Mouse (Mus musculus): ENCODE data around the gene C530025M09Rik. TPM values are rescaled to one million over a fixed set of nuclear protein-coding genes. Genes with fewer than 3 reads are reported as not detected.

The C530025M09Rik gene
- not detected for total RNA-seq (2021)
- long read RNA-seq, experiment 1, result 0 reads
- long read RNA-seq, experiment 2, result 0 reads

DNA sequence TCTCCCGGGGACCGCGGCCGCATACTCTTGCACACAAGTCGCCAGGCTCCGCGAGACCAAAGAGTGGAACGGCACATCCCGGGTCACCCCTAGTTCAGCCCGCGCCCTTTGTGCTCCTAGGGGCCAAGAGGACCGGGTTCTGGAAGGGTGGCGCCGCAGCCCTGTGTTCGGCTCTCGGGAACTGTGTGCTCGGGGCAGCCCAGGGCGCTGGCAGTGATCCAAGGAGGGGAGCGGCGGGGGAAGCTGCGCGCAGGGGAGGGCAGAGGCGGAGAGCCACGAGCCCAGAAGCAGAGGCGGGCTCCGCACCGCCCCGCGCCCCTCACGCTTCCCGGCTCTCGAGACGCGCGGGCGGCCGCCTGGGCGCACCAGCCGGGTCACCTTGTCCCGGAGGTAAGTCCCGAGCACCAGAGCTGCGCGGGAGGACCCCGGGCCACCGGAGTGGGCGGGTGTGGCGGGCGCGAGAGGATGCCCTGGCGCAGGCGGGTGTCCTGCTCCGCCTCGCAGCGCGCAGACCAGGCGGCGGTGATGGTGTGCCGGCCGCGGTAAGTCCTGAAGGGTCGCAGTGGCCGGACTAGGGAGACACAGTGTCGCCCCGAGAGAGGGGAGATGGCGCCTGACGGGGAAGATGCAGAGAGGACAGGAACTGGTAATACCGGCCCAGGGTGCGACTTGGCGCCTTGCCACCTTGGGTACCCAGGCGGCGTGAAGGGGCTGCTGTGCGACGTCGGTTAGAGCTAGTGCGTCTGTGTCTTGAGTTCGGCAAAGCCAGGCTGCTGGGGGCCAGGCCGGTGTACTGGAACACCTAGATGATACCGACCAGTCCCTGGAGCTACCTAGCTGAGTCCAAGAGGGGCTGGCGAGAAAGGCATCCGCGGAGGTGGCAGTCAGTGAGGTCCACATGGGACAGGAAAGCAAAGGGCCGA lies at the start of gene C530025M09Rik:
Gene C530025M09Rik (minus strand): TSS at position 678 of the 923 bp plus-strand sequence.
- DNase-seq, result peak in 1 of 2 experiments; percentile 3

DNA sequence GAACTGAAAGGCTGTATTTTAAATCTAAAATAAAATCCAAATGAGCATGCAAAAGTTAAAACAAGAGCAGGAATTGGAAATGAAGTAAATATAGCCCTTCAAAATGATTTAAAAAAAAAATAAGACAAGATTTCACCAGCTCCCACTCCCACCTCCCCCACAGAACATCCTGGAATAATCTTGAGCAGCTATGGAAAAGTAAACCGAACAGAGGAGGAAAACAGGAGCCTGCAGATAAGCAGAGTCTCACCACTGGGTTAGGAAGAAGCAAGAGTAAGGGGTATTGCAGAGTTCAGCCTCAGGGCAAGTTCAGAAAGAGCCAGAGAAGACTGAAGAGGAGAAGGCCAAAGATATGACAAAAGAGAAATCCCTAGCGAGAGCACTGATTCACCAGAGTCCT lies 46.9 kb upstream of the C530025M09Rik start:
- no peak for DNase-seq

DNA sequence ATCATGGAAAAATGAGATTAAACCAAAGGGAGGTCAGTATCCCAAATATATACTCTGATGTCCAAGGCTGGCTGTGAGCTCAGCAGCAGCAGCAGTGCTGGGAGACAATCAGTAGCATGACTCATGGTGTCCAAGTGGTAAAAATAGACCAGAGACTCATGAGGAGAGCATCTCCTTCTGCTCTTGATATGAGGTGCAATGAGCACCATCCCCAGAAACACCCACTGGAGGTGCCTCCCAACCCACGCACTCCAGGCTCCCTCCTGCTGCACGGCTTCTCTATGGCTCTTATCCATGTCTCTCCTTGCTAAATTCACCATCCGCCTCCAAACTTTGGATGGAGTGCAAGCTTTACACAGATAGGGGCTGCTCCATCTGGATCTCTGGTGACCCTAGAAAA lies 42.3 kb upstream of the C530025M09Rik start:
- DNase-seq, result peak; percentile 6 to 23

DNA sequence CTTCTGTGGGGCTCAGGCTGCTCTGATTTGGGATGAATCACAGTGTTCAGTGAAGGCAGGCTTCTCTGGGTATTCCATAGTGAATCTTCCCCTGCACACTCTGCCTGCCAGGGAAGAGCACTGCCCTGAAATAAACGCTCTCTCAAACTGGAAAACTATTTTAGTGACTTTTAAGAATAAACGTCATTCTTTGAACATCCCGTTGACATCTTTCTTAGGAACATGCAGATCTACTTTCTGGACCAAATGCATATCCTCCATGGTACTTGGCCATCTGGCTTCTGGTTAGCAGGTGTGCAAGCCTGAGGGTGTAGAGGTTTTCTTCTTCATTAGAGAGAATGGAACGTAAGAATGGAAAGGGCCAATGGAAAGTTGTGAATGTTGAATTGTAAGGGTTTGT lies 41.5 kb upstream of the C530025M09Rik start:
- DNase-seq, result no peak

DNA sequence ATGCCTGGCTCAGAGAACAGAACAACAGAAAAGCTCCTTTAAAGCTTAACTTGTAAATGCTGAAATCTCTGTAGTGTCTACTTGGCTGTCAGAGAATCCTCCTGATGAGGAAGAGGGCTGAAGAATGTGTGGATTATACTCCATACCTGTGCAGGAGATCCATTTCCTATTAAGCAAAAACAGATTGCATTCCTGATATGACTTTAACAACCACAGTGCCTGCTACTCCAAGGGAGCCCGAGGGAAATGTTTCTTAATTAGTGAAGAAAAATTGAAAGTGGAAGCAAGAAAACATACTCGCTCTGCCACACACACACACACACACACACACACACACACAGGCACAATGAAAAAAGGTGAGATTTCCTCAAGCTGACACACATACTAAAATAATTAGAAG lies 39.5 kb upstream of the C530025M09Rik start:
- DNase-seq, result no peak

DNA sequence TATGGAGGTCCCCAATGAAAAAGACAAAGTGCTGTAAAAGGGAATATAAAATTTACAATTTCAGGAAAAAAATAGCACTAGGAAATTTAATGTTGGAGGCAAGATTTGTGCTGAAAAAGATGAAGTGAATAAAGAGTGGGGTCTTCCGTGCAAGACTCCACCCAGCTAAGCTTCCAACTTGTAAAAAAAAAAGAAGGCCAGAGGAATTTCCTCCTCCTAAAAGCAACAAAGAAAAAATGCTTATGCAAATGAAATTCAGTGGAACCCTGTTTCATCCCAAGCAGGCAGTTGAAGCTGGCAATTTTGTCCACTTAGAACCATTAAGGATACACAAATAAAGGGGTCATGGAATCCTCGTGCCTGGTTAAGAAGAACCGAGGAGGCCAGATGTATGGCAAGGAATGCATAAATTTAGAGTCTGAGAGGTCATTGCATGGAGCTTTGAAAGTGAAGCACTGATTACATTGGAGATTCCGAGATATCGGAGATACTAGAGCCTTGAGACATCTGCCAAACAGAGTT lies 35.0 kb upstream of the C530025M09Rik start:
- DNase-seq, result no peak

DNA sequence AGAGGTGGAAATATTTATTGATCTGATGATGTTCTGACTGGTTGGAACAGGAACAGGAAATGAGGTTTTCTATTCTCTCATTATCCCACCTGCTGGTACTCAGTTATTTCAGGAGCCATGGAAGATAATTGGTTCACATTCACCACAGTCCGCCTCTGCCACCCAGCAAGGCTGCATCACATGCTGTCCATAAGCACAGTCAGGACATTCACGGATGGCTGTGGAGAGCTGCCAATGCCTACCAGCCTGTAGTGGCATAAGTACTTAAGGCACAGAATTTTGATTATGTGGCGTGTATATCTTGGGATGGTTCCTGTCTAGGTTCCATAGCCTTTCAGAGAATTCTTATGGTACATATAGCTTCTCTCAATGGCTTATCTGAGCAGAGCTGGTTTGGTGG lies 30.0 kb upstream of the C530025M09Rik start:
- no peak for DNase-seq

DNA sequence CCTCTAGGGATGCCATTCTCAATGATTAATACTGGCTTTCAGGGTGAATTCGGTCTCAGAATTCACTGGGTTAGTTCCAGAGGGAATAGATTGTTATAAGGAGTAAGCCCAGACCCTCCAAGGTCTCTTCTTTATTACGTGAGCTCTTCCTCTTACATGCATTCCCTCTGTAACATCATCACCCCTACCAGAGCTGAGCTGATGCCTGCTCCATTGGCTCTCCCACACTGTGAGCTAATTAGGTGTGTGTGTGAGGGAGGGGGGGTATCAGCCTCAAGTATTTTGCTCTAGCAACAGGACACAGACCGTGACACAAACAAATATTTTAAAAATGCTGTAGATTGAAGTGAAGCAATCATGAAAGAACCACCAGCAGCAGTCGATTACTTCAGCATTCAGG lies 17.8 kb upstream of the C530025M09Rik start:
- DNase-seq, result no peak

DNA sequence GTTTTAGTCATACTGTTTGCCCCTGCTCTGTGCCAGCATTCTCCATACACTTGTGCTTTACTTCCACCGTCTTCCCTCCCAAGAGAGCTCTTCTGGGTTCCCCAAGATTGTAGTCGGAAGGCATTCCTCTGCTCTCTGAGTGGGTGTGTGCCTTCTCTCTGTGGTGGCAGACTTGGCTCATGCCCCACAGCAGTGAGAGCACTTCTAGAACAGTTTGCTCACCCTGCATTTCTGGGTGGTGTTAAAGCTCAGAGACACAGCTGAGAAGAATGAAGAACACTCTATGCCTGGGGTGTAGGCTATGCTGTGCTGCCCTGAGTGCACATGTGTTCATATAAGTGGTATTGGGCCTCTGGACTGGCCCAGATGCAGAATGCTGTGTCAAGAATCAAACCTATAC lies 13.6 kb upstream of the C530025M09Rik start:
- no peak for DNase-seq

DNA sequence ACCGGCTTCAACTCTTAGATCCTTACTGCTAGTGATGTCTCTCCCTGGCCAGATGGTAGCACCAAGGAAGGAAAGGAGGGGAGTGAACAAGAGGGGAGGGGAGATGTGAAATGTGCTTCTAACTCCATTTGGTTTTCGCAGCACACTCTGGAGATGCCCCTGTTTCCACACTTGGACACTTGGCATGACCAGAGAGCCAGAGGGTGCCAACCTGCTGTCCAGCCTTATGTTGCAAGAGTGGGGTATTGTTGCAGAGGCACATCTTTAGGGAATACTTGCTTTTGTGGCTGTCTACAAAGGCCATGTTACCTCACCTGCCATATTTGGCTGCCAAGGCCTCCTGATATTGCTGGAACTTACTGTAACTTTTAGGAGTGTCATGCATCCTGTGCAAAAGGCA lies 8.7 kb upstream of the C530025M09Rik start:
- DNase-seq, result no peak

DNA sequence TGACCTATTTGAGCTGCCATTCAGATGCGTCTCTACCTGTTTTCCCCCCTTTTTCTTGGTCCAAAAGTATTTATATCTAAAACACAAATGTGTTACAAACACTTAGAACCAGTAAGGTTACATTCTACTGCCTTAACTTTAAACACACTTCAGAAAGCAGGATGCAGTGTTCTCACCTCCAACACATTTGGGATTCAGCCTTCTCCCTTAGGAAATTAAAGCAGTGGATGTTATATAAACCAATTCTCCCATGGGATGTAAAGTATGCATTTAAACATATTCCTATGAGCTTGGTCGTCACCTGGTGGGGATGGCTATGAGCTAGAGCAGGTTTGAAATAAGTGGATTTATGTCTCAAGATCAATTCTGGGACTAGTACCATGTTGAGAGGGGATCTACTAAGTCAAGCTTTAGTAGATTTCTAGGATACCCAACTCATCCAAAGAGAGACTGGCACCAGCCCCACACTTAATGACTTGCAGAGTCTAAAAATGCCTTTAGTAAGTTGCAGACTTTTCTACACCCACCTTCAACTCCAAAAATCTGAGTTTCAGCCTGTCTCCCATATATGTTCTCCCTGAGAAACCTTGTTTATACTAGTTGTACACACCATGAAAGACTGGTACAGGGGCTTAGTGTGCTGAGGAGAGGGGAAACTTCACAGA lies 5.6 kb upstream of the C530025M09Rik start:
- DNase-seq, result no peak

DNA sequence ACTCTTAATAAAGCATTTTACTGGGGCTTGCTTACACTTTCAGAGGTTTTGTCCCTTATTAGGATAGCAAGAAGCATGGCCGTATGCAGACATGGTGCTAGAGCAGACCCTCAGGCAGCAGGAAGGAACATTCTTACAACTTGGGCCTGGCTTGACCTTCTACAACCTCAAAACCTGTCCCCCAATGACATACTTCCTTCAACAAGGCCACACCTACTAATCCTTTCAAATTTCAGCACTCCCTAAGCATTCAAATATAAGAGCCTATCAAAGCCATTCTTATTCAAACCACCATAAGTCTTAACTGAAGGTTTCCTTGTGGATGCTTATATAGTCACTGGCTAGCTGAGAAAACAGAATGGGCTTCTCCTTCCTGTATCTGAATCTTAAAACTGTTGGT lies 4.1 kb upstream of the C530025M09Rik start:
- DNase-seq, result no peak

DNA sequence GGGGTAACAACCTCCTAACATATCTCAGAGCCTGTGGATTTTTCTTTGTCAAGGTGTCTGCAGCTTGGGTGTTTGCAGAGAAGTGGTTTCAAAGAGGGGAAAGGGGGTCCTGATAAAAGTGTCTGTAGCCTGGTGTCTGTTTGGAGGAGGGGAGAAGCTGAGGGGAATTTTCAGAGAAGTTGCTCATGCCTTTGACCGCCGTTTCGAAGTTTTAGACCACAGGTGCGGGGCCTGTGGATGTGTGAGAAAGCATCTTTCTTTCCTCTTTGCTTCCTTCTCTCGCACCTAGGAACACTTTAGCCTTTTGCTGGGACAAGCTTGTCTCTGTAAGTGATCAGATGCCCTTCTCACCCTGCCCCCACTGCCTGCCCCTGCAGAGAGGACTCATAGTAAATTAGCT lies 1.3 kb upstream of the C530025M09Rik start:
- no peak for DNase-seq

DNA sequence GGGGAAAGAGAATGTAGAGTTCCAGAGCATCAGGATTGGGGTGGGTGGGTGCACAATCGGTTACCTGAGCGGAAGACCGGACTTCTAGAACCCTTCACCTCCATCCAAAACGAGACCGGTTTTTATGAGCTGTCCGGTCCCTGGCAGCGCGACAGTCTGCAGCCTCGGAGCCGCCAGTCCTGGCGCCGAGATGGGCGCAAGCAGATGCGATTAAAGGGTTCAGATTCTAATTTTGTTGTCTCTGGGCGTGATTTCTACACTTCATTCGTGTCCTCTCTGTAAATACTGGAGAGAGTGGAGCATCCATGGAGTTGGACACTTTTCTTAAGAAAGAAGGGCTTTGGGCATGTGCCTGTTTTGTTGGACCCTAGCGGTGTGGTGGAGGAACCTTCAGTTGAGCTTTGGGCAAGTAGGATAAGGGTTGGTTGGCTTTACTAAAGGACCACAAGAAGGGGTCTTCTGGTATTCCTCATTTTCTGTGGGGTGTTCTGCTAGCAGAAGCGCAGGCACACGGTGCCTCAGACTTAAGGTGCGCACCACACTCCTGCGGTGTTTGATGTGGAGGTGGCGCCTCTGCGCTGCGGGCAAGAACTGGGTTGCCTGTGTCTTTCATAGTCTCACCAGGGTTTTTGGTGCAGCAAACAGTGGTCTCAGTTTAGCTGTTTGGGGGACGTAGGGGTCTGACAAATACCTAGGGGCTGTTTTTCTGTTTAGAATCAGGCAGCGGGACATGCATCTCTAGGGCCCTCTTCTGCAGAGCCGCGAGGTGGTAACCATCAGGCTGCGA lies 639 bp upstream of the C530025M09Rik start:
- DNase-seq, result no peak

DNA sequence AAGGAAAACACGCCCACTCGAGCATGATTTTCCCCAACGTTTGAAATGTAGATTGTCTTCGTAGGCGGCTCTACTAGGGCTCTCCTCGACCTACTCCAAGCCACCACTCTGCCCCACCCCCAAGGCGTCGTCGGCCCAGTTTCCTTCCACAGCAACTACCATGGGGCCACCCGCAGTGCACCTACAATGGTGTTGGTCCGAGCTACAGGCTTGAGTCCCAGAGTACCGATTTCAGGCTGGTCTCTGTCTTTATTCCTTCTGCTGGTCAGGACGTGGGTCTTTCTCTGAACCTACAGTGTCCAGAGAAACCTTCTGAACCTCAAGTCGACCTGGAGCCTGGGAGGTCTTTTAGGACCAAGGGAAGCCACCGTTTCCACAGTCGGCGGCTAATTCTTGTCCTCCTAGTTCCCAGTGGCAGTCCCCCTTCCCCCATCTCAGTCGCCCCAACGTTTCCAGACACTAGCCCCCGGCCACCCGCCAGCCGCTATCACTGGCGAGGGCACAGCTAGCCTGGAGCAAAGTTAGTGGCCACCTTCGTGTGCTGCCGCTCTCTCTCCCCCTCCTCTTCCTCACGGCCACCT lies 968 bp downstream of the C530025M09Rik start:
- DNase-seq, result no peak

DNA sequence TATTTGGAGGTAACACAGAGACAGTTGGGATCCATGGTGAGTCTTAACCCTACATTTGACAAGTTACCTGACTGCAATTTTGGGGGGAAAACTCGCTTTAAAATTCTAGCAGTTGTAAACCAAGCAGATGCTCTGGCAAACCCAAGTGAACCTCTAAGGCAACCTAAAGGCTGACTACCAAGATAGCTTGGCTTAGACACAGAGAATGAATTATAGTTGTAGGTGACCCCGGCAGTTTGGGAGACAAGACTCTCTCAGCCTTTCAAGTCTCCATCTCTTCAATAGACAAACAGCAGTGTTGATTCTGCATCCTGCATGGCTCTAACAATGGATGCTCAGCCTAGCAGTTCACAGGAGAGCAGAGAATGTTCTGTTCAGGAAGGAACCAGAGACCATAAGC lies 2.1 kb downstream of the C530025M09Rik start, which contains the start of gene Syndig1:
Gene Syndig1 (plus strand): TSS at position 301 of the 400 bp plus-strand sequence.
- no peak for DNase-seq

DNA sequence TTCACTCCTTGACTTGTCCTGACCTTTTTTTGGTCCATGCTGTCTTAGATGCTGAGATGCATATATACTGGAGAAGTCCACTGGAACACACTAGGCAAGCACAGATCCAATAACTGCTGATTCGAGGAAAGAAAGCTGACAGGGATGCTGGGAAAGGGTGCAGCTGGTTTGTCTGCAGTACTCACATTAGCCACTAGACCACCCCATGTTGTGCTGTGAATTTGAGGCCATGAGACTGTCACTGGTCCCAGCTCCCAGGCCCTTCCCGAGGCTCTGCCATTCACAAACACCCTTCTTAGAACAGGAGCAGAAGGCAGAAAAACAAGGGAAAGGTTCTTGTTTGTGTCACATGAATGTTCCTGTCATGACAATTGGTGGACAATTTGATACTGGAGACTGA lies 10.8 kb downstream of the C530025M09Rik start:
- DNase-seq, result no peak

DNA sequence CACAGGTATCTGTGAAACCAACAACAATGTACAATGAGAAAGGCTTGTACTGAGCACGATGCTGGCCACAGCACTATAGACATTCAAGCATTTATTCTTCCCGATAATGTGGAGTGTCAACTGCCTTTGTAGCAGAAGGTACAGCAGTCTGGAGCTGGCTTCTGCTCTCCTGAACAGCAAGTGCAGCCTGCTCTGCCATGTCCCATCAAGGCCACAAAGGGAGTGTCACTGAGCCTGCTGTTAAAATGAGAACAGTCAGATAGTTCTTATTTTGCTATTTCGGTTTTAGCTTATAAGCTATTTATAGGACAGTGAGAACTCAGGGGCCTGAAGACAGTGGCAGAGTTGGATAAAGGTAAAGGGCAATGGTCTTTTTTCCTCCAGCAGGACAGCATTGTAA lies 11.3 kb downstream of the C530025M09Rik start:
- DNase-seq, result no peak

DNA sequence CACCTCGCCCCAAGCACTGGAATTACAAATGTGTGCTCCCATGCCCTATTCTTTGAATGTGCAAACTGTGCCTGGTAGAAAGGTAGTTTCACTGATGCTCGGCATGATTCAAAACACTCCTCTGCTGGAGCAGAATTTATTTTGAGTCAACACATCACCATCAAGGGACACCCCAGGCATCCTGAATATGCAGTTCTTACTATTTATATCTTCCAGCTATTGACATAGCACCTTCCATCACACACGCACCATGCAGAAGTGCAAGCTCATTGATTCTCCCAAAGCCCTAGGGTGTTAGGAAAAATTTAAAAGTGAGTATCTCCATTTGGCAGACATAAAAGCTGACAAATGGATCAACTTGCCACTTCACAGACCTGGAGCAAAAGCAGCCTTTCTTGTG lies 12.6 kb downstream of the C530025M09Rik start:
- no peak for DNase-seq

DNA sequence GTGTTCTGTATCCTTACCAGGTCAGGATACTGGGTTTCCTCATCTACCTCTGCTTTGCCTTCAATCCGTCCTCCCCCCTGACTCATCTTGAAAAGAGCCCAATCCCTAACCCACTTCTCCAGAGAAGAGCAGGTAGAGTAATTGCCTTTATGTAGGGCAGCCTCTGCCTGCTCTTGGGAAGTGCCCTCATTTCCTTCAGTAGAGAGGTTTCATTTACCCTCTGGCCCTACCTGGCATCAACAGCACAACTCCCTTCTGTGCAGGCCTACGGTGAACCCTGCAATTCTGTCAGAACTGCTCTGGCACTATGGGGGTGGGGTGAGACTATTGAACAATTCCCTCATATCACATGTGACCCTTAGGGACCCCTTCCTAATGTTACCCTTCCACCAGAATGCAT lies 18.1 kb downstream of the C530025M09Rik start:
- no peak for DNase-seq

DNA sequence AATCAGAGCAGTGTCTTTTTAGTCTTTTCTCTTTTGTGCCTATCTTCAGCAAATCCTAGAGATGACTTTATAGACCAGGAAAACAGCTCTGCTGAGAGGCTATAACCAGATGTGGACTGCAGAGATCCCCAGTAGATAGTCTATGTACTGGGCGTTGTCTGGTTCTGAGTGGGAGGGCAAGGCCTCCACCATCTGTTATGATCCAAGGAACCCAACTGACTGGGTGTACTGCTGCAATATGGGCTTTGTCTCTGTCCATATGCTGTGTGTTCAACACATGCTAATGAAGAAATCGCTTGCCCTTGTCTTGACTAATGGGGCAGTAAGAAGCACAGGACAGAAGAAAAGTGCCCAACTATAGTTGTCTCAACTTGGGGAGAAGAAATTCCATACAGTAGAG lies 25.8 kb downstream of the C530025M09Rik start:
- DNase-seq, result no peak

DNA sequence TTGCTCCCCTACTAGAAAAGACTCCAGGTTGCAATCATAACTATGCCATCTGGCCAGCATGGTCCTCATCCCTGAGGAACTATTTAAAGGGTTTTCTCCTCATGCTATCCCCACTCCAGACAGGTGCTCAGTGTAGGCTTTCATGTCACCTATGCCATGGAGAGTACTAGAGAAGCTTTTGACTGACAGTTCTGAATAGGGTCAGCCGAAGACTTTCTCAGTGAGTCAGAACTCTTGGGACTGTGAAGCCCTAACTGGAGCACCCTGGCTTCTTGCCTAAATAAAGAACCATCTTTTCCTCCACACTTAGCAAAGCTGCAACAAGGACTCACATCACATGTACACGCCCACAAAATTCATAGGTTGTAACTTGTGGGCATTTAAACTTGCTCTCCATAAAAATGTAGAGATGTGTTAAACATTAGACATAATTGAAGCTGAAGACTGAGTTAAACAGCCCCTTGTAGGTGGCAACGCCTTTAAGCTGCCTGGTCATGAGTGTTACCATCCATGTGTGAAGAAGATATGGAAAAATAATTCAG lies 26.3 kb downstream of the C530025M09Rik start:
- DNase-seq, result no peak

Measured in heart, adult 18-20 months (tissue).